Mouse (Mus musculus): Measurements from ENCODE around the gene Otub1. TPM values are rescaled to one million over a fixed set of nuclear protein-coding genes. Genes with fewer than 3 reads are reported as not detected.

Gene Otub1
- polyA plus RNA-seq (2012; rRNA removed), result 35.7 and 36.7 TPM in 2 replicates

DNA sequence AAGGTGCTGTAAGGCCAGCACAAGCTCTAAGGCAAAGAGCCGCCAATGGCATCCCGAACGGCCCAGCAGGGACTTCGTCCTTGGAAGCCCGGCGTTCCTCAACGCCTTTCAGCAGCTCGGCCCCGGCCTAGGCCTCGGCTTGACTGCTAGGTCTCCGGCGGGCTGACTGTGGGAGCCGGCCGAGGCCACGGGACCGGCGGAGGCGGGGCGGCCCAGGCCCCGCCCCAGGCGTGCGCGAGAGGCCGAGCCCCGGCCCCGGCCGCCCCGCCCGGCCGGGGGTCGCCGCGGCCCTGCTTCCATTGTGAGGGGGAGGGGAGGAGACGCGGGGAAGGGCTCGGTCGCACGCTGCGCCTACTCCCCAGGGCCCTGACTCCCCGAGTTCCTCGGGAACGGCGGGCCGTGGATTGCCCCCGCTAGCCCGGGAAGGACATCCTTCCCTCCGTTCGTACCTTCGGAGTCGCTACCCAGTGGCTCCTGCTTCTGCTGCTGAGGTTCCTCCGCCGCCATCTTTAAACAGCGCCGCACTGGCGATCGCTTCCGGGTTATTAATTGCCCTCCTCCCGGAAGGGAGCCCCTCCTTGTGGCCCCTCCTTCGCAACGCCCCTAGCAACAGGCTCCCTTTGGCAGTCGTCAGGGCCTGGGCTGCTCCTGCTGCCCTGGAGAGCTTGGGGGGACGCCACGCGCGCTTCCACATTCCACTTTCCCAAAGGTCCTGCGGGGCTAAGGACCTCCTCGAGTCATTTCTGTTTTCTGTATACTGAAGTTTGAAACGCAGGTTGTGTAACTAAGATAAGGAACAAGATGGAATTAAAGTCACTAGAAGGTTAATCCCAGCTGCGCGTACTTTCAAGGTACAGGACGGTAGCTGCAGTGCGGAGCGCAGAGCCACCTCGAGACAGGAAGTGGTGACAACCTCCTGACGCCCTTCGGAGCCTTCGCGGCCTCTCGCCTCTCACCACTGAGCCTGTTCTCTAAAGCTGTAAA lies at the start of gene Otub1:
Gene Otub1, minus strand, starts transcription at position 564 of the 984 bp plus-strand sequence.

GRCm38 (mm10) chr19:7240782-7241690 lies 34.9 kb upstream of the Otub1 start, which contains the start of gene Naa40:
Gene Naa40, minus strand, starts transcription at chr19:7241183.

GRCm38 (mm10) chr19:7217162-7217925 lies 11.2 kb upstream of the Otub1 start, which contains the start of gene Cox8a:
Gene Cox8a, minus strand, starts transcription at chr19:7217616.

Other genes with a start within 250 kb of the Otub1 start
- gene Ppp1r14b, start 231.3 kb downstream of the Otub1 start, polyA plus RNA-seq (2012; rRNA removed), result 40.3 and 42.2 TPM in 2 replicates
- gene Plcb3, start 229.8 kb downstream of the Otub1 start, polyA plus RNA-seq (2012; rRNA removed), result 9.5 and 12.1 TPM in 2 replicates
- gene Fkbp2, start 225.8 kb downstream of the Otub1 start, polyA plus RNA-seq (2012; rRNA removed), result 61.8 and 67.5 TPM in 2 replicates
- gene Vegfb, start 218.7 kb downstream of the Otub1 start, polyA plus RNA-seq (2012; rRNA removed), result 8.7 and 9.8 TPM in 2 replicates
- 10.4 and 11.7 TPM in 2 replicates for gene Dnajc4, start 213.7 kb downstream of the Otub1 start, polyA plus RNA-seq (2012; rRNA removed)
- gene Nudt22, start 210.2 kb downstream of the Otub1 start, polyA plus RNA-seq (2012; rRNA removed), result 9.5 TPM in 2 replicates
- 3.1 and 3.2 TPM in 2 replicates for gene Trpt1, start 210.2 kb downstream of the Otub1 start, polyA plus RNA-seq (2012; rRNA removed)
- gene Fermt3, start 186.8 kb downstream of the Otub1 start, polyA plus RNA-seq (2012; rRNA removed), result 47.6 and 60.3 TPM in 2 replicates
- 57.8 and 59.8 TPM in 2 replicates for gene Stip1, start 166.3 kb downstream of the Otub1 start, polyA plus RNA-seq (2012; rRNA removed)
- gene Macrod1, start 149.5 kb downstream of the Otub1 start, polyA plus RNA-seq (2012; rRNA removed), result 10.4 and 11.4 TPM in 2 replicates
- 0.02 and 0.04 TPM in 2 replicates for gene Flrt1, start 100.6 kb downstream of the Otub1 start, polyA plus RNA-seq (2012; rRNA removed)
- gene Cox8a, start 11.3 kb upstream of the Otub1 start, polyA plus RNA-seq (2012; rRNA removed), result 378 and 389 TPM in 2 replicates
- 12.3 and 13.1 TPM in 2 replicates for gene Naa40, start 34.9 kb upstream of the Otub1 start, polyA plus RNA-seq (2012; rRNA removed)
- 1.9 and 2.0 TPM in 2 replicates for gene Rcor2, start 61.0 kb upstream of the Otub1 start, polyA plus RNA-seq (2012; rRNA removed)
- gene Mark2, start 135.5 kb upstream of the Otub1 start, polyA plus RNA-seq (2012; rRNA removed), result 11.8 and 13.6 TPM in 2 replicates
- 2.4 and 3.2 TPM in 2 replicates for gene Spindoc, start 176.7 kb upstream of the Otub1 start, polyA plus RNA-seq (2012; rRNA removed)
- 4.2 and 4.6 TPM in 2 replicates for gene 2700081O15Rik, start 211.3 kb upstream of the Otub1 start, polyA plus RNA-seq (2012; rRNA removed)

Measured in liver, embryonic 18 days (tissue).